Mouse (Mus musculus): ENCODE results near the gene Cd300ld4.

The Cd300ld4 gene

DNA sequence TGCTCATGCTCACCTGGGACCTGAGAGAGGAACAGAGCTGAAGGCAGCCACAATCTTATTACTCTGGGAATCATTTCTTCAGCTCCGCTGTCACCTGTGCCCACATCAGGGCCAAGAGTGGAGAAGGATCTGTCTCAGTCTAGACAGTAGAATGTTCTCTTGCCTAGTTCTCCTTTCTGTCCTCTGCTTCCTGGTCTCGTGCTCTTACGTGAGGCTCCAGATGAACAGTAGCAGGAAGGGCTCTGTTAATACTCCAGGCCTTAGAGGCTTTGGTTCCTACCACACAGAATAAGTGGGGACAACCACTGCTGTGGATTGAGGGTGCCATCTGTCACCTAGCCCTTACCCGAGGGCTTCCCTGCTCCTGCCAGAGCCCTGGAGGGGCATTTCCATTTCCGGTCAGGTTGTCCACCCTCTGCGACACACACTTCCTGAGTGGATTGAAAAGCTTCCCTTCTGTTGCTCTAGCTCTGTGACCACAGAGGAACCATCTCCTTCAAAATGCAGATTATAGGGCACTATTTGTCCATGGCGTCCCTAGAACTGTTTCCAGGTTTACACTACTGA lies 25.3 kb downstream of the Cd300ld4 start, which contains the start of gene Cd300c2:
TSS of gene Cd300c2 (minus strand) at position 407 of the 567 bp plus-strand sequence.
- POLR2A ChIA-PET = no interaction called here

DNA sequence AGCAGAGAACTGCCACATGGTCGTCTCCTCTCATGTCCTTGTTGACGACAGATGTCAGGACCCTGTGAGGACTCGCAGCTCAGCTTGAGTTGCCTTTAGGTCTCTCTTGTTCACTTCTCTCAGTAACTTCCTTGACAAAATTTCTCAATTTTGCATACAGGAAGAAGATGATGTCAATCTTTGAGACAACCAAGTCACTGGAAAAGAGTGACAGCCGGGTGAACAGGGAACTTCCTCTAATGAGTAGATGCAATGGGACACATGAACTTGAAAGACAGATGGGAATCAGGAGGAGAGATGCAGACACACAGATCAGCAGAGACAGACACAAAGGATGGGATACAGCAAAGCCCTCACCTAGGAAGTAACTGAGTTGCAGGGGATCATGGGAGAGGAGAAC lies 37.0 kb downstream of the Cd300ld4 start, which contains the start of gene Cd300ld:
TSS of gene Cd300ld (minus strand) at position 130 of the 400 bp plus-strand sequence.
- ChIA-PET POLR2A (interaction anchor here in 1 of 4 experiments (0.5 kb wide), 1 partner anchor 63 kb away, joined by 12 read pairs; no protein-coding TSS in a partner anchor), CTCF (no interaction called here)

More for the DNA sequence above, 25.3 kb downstream of the Cd300ld4 start, which contains the start of gene Cd300c2:
- CTCF ChIA-PET = no interaction called here

GRCm38 (mm10) chr11:114981866-114982265 lies 44.9 kb downstream of the Cd300ld4 start:
- POLR2A ChIA-PET = no interaction called here
- CTCF ChIA-PET = no interaction called here

GRCm38 (mm10) chr11:114972726-114973125 lies 54.1 kb downstream of the Cd300ld4 start:
- POLR2A ChIA-PET = no interaction called here
- CTCF ChIA-PET = interaction anchor here in 2 of 4 experiments (0.6 kb wide), 2 partner anchors 64 to 688 kb away, joined by 4 read pairs; no protein-coding TSS in a partner anchor
